Mouse (Mus musculus) small intestine, adult 2 months (tissue): ENCODE measurements at regions not wholly inside any gene's neighbourhood (a gene's known extent, or its start where the extent isn't known, plus 50 kb on each side); places are given as distances from the start of the nearest gene placed in this dataset.

Source experiments
- H3K27ac ChIP-seq: fragments of 200-500 bp; 2 replicates; pipeline ENCODE4 v1.5.1; 2012; ENCODE audit warnings: low read depth, low read length, control low read depth, inconsistent platforms; ENCODE audit not compliant: insufficient read depth
- H3K27me3 ChIP-seq: fragments of 200-500 bp; 2 replicates; pipeline ENCODE4 v1.6.1; 2012; ENCODE audit warnings: mild to moderate bottlenecking, moderate library complexity, low read length, inconsistent platforms; ENCODE audit not compliant: control insufficient read depth, insufficient read depth
- H3K36me3 ChIP-seq: fragments of 200-500 bp; 2 replicates; pipeline ENCODE4 v1.6.1; 2012; ENCODE audit warnings: mild to moderate bottlenecking, low read length, control low read depth, inconsistent platforms; ENCODE audit not compliant: control insufficient read depth, insufficient read depth
- H3K4me1 ChIP-seq: fragments of 200-500 bp; 2 replicates; pipeline ENCODE4 v1.6.1; 2012; ENCODE audit warnings: low read length, inconsistent platforms, mixed read lengths; ENCODE audit not compliant: control insufficient read depth, insufficient read depth, insufficient read length
- H3K4me3 ChIP-seq: fragments of 200-500 bp; 2 replicates; pipeline ENCODE4 v1.5.1; 2012; ENCODE audit warnings: low read depth, mild to moderate bottlenecking, control low read depth, inconsistent platforms, low read length, moderate library complexity
- CTCF ChIP-seq: fragments of 200-500 bp; IDR thresholded peaks from 2 replicates; pipeline ENCODE4 v1.5.1; 2012; ENCODE audit warnings: low read depth, mild to moderate bottlenecking, control low read depth, inconsistent platforms, low read length, moderate library complexity, mixed read lengths; ENCODE audit not compliant: insufficient replicate concordance, insufficient read length; ENCODE audit errors: extremely low read depth
- POLR2A ChIP-seq: fragments of 200-500 bp; IDR thresholded peaks from 2 replicates; pipeline ENCODE4 v1.6.1; 2012; ENCODE audit warnings: low read depth, mild to moderate bottlenecking, control low read depth, inconsistent platforms, low read length, moderate library complexity
- WGBS: fragments of 180-500 bp; shearing (Covaris S2); methylation state at CpG from one replicate; pipeline ENCODE4 v1.1.7; 2018; 5-methylcytosine and 5-hydroxymethylcytosine counted together

DNA sequence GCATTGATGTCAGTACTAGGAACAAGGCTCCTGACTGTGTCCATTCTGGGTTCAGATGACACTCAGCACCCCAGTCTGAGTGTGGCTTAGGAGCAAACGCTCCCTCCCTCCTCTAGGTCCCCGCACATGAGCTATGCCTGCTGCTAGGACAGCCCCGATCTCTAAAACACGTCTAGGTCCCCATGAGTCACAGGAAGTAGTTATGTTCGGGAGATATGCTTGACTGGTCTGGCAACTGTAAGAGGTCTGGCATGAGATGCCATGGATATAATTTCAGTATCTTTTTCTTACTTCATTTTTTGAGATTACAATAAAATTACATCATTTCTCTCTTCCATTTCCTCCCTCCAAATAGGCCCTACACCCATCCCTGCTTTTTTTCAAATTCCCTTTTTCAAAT lies 792.1 kb downstream of the Kcnj2 start:
- no peak overlapping the region for H3K4me3 ChIP-seq
- no peak overlapping the region for H3K27ac ChIP-seq
- no peaks in the 10 kb centered on the region for H3K36me3 ChIP-seq
- 68% methylated on average over 5 of the region's 5 CpGs for WGBS
- no peaks in the 10 kb centered on the region for H3K27me3 ChIP-seq
- no peak for TF ChIP-seq CTCF
- TF ChIP-seq POLR2A: no peak
- H3K4me1 ChIP-seq: no peaks in the 10 kb centered on the region

DNA sequence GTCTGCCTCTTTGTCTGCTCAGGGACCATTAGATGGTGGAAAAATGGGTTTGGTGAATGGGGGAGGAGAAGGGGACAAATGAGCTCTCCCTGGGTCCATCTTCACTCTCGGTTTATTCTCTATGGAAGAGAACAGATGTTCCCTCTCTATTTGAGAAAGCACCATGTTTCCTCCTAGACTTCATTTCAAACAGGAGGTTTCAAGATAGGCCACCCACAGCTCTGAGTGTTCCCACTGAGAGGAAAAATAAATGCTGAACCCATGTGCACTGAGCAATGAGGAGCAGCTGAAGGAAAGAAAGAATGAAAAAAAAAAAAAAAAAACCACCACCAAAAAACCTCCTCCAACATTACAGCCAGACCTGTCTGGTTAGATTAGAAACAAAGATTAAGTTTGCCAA lies 799.2 kb downstream of the Kcnj2 start:
- no peak for TF ChIP-seq POLR2A
- TF ChIP-seq CTCF: no peak
- Histone ChIP-seq H3K27ac (no peak overlapping the region), H3K36me3 (no peaks in the 10 kb centered on the region), H3K27me3 (no peaks in the 10 kb centered on the region), H3K4me3 (no peak overlapping the region), H3K4me1 (no peaks in the 10 kb centered on the region)
- WGBS: 74% methylated on average over 1 of the region's 1 CpGs

DNA sequence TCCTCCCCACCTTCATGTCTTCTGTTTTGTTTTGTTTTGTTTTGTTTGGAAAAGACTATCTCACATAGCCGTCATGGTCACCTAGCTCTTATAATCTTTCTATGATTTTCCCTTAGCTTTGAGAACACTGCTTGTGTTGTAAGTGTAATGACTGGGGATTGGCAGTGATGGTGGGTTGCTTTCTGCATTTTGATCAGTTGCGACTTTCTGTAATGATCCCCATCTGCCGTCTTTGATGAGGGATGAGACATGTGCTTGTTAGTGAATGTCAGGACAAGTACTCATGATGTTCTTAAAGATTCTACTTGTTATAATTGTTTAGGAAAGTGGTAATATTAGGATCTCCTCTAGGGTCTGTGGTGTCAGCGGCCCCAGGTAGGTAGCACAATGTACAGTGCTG lies 809.4 kb downstream of the Kcnj2 start:
- Histone ChIP-seq H3K36me3 (no peaks in the 10 kb centered on the region), H3K27ac (no peak overlapping the region), H3K4me3 (no peak overlapping the region), H3K27me3 (no peaks in the 10 kb centered on the region), H3K4me1 (no peaks in the 10 kb centered on the region)
- TF ChIP-seq POLR2A: no peak
- TF ChIP-seq CTCF: no peak
- 89% methylated on average over 4 of the region's 4 CpGs for WGBS

DNA sequence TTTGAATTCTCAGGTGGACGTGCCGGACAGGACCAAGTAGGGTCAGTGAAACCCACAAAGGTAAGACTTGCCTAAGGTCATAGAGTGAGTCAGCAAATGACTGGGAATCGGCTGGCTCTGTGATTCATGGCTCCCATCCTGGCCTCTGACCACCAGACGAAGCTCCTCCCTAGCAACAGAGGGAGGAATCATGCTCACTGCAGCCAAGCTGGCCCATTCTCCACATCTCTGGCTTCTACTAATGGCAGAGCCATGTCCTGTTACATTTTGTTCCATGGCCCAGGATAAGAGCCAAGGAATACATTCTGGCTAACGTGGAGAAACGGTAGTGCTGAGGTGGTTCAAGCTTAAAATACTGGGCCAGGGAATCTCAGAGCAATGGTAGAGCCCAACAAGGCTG lies 814.2 kb downstream of the Kcnj2 start:
- H3K27ac ChIP-seq: no peak overlapping the region
- no peaks in the 10 kb centered on the region for H3K4me1 ChIP-seq
- no peak overlapping the region for H3K4me3 ChIP-seq
- H3K36me3 ChIP-seq: no peaks in the 10 kb centered on the region
- H3K27me3 ChIP-seq: no peaks in the 10 kb centered on the region
- TF ChIP-seq CTCF: no peak
- no peak for TF ChIP-seq POLR2A
- 81% methylated on average over 6 of the region's 6 CpGs for WGBS

DNA sequence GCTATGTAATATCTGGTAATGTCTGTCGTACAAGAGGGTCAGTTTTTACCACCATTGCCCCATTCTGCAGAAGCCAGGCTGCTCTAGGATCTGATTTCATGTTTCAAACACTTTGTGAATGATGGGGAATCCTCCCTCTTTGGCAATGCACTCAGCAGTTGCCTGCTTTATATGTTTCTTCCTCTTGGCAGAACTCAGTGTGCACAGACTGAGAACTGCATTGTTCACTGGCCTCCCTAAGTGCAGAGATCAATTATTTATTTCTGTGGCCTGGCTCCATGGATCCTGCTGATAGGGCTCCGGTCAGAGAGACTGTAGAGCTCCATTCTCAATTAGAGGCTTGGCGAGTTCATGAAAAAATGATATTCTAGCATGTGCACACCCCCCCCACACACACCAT lies 824.1 kb downstream of the Kcnj2 start:
- TF ChIP-seq CTCF: no peak
- no peak for TF ChIP-seq POLR2A
- no peak overlapping the region for H3K27ac ChIP-seq
- H3K27me3 ChIP-seq: no peaks in the 10 kb centered on the region
- H3K4me1 ChIP-seq: no peaks in the 10 kb centered on the region
- H3K4me3 ChIP-seq: no peak overlapping the region
- H3K36me3 ChIP-seq: no peaks in the 10 kb centered on the region
- WGBS: 64% methylated on average over 3 of the region's 3 CpGs

DNA sequence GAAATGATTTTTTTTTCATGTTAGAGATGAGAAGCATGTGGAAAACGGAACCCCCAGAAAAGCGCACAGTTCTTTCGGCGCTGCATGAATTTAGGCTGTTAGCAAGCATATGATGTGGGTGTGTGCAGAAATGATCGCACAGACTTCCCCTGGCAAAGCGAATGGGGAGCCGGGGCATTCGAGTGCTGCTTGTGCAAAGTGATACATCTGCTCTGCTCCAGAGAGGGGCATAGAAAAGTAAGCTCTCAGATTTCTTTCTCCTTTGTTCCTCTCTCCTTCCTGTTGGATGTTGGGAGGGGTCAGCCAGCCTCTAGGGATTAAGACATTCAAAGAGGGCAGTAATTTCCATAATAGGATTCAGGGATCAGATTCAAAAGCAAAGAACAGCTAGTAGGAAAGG lies 827.9 kb downstream of the Kcnj2 start:
- TF ChIP-seq POLR2A: no peak
- TF ChIP-seq CTCF: no peak
- H3K27ac ChIP-seq: no peak overlapping the region
- no peaks in the 10 kb centered on the region for H3K36me3 ChIP-seq
- WGBS: 68% methylated on average over 8 of the region's 8 CpGs
- no peaks in the 10 kb centered on the region for H3K4me1 ChIP-seq
- H3K4me3 ChIP-seq: no peak overlapping the region
- no peaks in the 10 kb centered on the region for H3K27me3 ChIP-seq

- Histone ChIP-seq H3K4me3 (no peak overlapping the region), H3K27ac (no peak overlapping the region), H3K36me3 (no peaks in the 10 kb centered on the region), H3K4me1 (no peaks in the 10 kb centered on the region), H3K27me3 (no peaks in the 10 kb centered on the region)
- TF ChIP-seq POLR2A (no peak), CTCF (no peak)
- WGBS: 68% methylated on average over 4 of the region's 4 CpGs
Measured at GRCm38 (mm10) chr11:111895221-111896200, 829.5 kb downstream of the Kcnj2 start.
